Mouse (Mus musculus) midbrain, embryonic 13.5 days (tissue): Measurements from ENCODE around the gene Npas2. TPM values are rescaled to one million over a fixed set of nuclear protein-coding genes. Genes with fewer than 3 reads are reported as not detected.

Source experiments
- ATAC-seq: fragments of 200-750 bp; cut with Nextera tagmentation; 2 replicates; pipeline ENCODE4 v1.8.0; 2017; ENCODE audit warnings: mild to moderate bottlenecking, moderate TSS enrichment, moderate library complexity
- H3K27ac ChIP-seq: fragments of 300-500 bp; sonication (generic); 2 replicates; pipeline ENCODE4 v1.5.1; 2015; ENCODE audit warnings: inconsistent platforms, mild to moderate bottlenecking, moderate library complexity
- H3K27me3 ChIP-seq: fragments of 300-500 bp; sonication (generic); 2 replicates; pipeline ENCODE4 v1.6.1; 2015; ENCODE audit warnings: mild to moderate bottlenecking, inconsistent platforms
- H3K36me3 ChIP-seq: fragments of 300-500 bp; sonication (generic); 2 replicates; pipeline ENCODE4 v1.6.1; 2015; ENCODE audit warnings: mild to moderate bottlenecking, inconsistent platforms
- H3K4me1 ChIP-seq: fragments of 300-500 bp; sonication (generic); replicated peaks from 2 replicates; pipeline ENCODE4 v1.6.1; 2015; ENCODE audit warnings: inconsistent platforms
- H3K4me2 ChIP-seq: fragments of 300-500 bp; sonication (generic); replicated peaks from 2 replicates; pipeline ENCODE4 v1.6.1; 2015; ENCODE audit warnings: moderate library complexity, mild to moderate bottlenecking, inconsistent platforms
- H3K4me3 ChIP-seq: fragments of 300-500 bp; sonication (generic); replicated peaks from 2 replicates; pipeline ENCODE4 v1.5.1; 2015; ENCODE audit warnings: mild to moderate bottlenecking, inconsistent platforms
- H3K9ac ChIP-seq: fragments of 300-500 bp; sonication (generic); replicated peaks from 2 replicates; pipeline ENCODE4 v1.6.1; 2015; ENCODE audit warnings: mild to moderate bottlenecking, inconsistent platforms
- H3K9me3 ChIP-seq: fragments of 300-500 bp; sonication (generic); 2 replicates; pipeline ENCODE4 v1.6.1; 2016; ENCODE audit warnings: mild to moderate bottlenecking, inconsistent platforms
- WGBS: fragments of 180-500 bp; shearing (Covaris S2); methylation state at CpG from one replicate; pipeline ENCODE4 v1.1.7; 2015; 5-methylcytosine and 5-hydroxymethylcytosine counted together
- polyA plus RNA-seq: library from polyadenylated mRNA; unstranded; fragments of >200 nt; fragmentation: Nextera tagmentation; extraction: Ambion mirVana; gene quantifications from 2 replicates; pipeline ENCODE4 v1.2.1, GENCODE M21; 2015

Gene Npas2
- polyA plus RNA-seq, 1 experiment from 2014 or later: 0.46 TPM

GRCm38 (mm10) chr1:39230021-39230420, 36.5 kb downstream of the Npas2 start:
- H3K4me2 ChIP-seq: no peak overlapping the region
- H3K4me1 ChIP-seq: no peaks in the 10 kb centered on the region
- H3K27me3 ChIP-seq: no peaks in the 10 kb centered on the region
- no peak overlapping the region for H3K9ac ChIP-seq
- WGBS: 61% methylated on average over 3 of the region's 3 CpGs
- H3K4me3 ChIP-seq: no peak overlapping the region
- H3K27ac ChIP-seq: no peak overlapping the region
- H3K36me3 ChIP-seq: no peaks in the 10 kb centered on the region
- H3K9me3 ChIP-seq: no peaks in the 10 kb centered on the region
- ATAC-seq: no peak

DNA sequence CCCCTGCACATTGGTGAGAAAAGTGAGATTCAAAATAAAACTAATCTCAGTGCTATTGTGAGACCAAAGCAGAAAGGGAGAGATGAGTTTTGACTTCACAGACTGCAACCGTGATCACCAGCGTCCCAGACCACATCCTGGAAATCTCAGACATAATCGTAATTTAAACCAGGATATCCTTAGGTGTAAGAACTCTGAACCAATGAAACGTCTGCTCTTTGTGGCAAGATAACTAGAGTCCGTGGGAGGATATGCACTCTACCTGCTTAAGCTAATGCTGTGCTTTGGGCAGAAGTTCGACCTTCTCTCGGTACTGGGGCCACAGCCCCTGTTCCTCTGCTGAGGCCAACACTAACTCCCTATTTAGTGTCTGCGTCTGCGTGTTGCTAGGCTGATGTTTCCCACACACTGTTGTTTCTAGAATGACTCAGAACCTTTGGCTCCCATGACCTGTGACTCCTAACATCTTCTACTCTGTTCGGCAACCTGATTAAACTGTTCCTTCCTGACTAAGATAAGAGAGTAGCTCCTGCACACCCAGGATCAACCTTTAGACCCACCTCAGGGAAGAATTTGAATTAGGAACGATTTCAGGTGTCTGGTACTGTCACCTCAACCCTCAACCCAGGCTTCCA, 41.4 kb downstream of the Npas2 start:
- Histone ChIP-seq H3K4me3 (no peak overlapping the region), H3K36me3 (no peaks in the 10 kb centered on the region), H3K4me1 (no peaks in the 10 kb centered on the region), H3K4me2 (no peak overlapping the region), H3K9ac (no peak overlapping the region), H3K27me3 (no peaks in the 10 kb centered on the region), H3K9me3 (no peaks in the 10 kb centered on the region), H3K27ac (no peak overlapping the region)
- WGBS: 91% methylated on average over 11 of the region's 11 CpGs
- ATAC-seq: no peak

DNA sequence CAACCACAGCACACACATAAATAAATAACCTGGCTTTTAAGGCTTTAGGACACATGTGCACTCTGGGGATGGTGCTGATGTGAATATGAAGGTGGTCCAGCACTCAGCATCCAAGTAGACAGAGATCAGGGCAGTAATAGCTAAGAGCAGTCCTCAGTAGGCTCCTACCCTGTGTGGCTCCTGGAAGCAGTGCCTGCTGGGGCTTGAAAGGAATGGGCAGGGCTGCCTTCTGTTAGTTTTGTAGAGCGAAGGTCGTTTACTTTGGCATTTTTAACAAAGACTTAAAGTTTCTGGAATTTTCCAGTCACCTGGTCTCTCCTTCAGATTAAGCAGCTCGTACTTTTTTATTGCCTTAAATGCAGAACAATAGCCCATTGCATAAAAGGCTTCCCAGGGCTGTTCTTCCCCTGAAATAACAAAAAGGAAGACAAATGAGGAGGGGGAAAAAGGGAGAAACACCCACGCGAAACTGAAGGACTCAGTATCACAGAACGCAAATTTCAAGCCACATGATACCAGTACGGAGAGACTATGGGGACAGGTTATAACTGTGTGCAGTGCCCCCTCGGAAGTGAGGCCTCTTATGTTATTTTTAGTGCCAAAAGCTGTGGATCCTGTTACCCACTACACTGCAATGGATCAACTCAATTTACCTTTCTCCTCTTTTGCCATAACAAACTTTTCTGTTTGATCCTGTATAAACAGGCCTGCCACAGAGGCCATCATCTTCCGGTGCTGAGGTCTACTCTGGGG, 44.1 kb downstream of the Npas2 start:
- no peak for ATAC-seq
- H3K9me3 ChIP-seq: no peaks in the 10 kb centered on the region
- 69% methylated on average over 9 of the region's 9 CpGs for WGBS

GRCm38 (mm10) chr1:39240860-39241584, 47.5 kb downstream of the Npas2 start:
- WGBS: 92% methylated on average over 6 of the region's 6 CpGs
- Histone ChIP-seq H3K36me3 (no peaks in the 10 kb centered on the region), H3K4me2 (no peak overlapping the region), H3K27me3 (no peaks in the 10 kb centered on the region), H3K9me3 (no peaks in the 10 kb centered on the region), H3K4me3 (no peak overlapping the region), H3K9ac (no peak overlapping the region), H3K27ac (no peak overlapping the region), H3K4me1 (no peaks in the 10 kb centered on the region)
- no peak for ATAC-seq

More for the DNA sequence above, 44.1 kb downstream of the Npas2 start:
- Histone ChIP-seq H3K27ac (no peak overlapping the region), H3K4me3 (no peak overlapping the region), H3K36me3 (no peaks in the 10 kb centered on the region), H3K9ac (no peak overlapping the region), H3K27me3 (no peaks in the 10 kb centered on the region), H3K4me1 (no peaks in the 10 kb centered on the region), H3K4me2 (no peak overlapping the region)

DNA sequence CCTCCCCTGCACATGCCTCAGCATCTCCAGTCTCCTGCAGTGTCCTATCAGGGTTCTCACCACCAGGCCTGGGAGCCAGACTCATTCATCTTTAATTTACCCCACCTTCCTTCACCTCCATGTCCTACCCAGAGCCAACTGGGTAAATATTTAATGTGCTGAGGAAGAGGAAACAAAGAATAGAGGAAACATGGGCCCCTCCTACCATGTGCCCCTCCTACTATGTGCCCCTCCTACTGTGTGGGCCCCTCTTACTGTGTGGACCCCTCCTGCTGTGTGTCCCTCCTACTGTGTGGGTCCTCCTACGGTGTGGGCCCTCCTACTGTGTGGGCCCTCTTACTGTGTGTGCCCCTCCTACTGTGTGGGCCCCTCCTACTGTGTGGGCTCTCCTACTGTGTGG, 51.2 kb downstream of the Npas2 start:
- H3K4me2 ChIP-seq: no peak overlapping the region
- H3K27ac ChIP-seq: no peak overlapping the region
- H3K9me3 ChIP-seq: no peaks in the 10 kb centered on the region
- 28% methylated on average over 1 of the region's 1 CpGs for WGBS
- no peaks in the 10 kb centered on the region for H3K4me1 ChIP-seq
- no peaks in the 10 kb centered on the region for H3K36me3 ChIP-seq
- no peak overlapping the region for H3K4me3 ChIP-seq
- H3K27me3 ChIP-seq: no peaks in the 10 kb centered on the region
- no peak for ATAC-seq
- H3K9ac ChIP-seq: no peak overlapping the region

DNA sequence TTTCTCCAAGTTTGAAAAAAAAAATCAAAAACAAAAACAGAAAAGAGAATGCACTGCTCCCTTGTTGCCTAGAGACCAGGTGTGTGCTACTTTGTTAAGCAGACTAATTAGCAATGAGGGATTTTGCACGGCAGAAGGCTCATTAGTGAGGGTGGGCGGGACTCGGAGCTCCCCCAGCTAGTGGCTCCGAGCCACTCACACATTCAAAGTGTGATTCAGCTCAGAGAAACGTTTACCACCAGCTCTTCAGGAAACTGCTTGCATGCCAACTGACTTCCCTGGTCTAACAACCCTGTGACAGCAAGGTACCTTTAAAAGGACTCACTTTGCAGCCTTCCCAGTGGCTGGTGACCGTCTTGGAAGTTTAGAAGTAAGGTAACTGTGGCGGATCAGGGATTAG, 58.1 kb downstream of the Npas2 start:
- WGBS: 41% methylated on average over 7 of the region's 7 CpGs
- H3K36me3 ChIP-seq: no peaks in the 10 kb centered on the region
- peaks cover 6% of the 10 kb centered on the region for H3K4me1 ChIP-seq
- no peak overlapping the region for H3K27ac ChIP-seq
- no peaks in the 10 kb centered on the region for H3K9me3 ChIP-seq
- no peak overlapping the region for H3K4me2 ChIP-seq
- H3K27me3 ChIP-seq: no peaks in the 10 kb centered on the region
- H3K9ac ChIP-seq: no peak overlapping the region
- H3K4me3 ChIP-seq: no peak overlapping the region
- no peak for ATAC-seq

DNA sequence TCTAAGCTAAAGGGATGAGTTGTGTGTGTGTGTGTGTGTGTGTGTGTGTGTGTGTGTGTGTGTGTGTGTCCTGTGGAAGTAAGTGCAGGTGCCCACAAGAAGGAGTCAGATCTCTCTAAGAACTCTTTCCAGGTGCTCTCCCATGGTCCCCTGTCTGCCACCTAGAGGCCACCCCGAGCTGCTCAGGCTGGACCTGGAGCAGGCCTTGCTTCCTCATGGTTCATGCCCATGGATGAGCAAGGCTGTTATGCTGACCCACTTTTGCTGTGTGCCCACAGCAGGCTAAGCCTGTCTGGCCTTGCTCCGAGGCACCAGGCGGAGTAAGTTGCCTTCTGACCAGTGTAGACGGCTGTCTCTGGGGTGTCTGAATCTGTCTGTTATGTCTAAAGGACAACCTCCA, 60.2 kb downstream of the Npas2 start:
- ATAC-seq: no peak
- H3K27me3 ChIP-seq: no peaks in the 10 kb centered on the region
- H3K9me3 ChIP-seq: 0 out of 2 replicates have a peak, but pooled peaks cover 4% of the 10 kb centered on the region
- no peak overlapping the region for H3K27ac ChIP-seq
- 87% methylated on average over 4 of the region's 4 CpGs for WGBS
- H3K4me1 ChIP-seq: peaks cover 6% of the 10 kb centered on the region
- H3K9ac ChIP-seq: no peak overlapping the region
- no peak overlapping the region for H3K4me3 ChIP-seq
- H3K4me2 ChIP-seq: no peak overlapping the region
- no peaks in the 10 kb centered on the region for H3K36me3 ChIP-seq

- 91% methylated on average over 9 of the region's 9 CpGs for WGBS
- H3K4me2 ChIP-seq: no peak overlapping the region
- no peak for ATAC-seq
Observed at GRCm38 (mm10) chr1:39256051-39256450, 62.5 kb downstream of the Npas2 start.

DNA sequence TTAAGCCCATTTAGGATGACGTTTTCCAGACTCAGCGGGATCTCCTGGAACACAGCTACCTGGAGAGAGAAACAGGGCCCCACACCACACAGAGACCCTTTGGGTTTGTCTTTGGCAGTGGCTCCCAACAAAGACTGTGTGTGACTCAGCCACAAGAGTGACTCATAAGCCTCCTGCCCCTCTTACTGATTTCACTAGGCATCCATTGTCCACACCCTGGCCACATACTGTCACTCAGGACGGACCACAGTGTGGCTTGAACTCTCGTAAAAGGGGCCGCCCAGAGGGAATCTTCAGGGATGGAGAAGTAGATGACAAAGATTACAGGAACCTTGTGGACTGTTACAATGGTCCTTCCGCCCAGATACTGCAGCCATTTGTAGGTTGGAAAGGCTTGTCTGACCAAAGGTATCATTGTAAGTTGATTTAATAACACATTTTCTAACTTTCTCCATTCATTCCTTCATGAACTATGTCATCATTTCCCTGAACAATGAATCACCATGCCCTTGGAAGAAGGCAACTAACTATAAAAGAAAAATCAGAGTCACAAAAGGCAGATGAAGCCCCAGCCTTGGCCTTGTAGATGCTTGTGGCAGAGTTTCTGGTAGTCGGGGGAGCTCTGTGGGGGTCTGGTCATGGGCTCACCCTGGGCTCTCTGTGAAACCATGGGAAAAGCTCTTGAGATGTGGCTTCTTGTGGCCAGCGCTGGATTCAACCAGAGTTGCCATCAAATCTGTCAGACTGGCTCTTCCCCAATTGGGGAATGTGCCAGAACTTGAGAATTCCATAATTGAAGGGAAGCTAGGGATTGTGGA, 63.2 kb downstream of the Npas2 start:
- Histone ChIP-seq H3K9me3 (0 out of 2 replicates have a peak, but pooled peaks cover 8% of the 10 kb centered on the region), H3K27me3 (no peaks in the 10 kb centered on the region), H3K4me1 (peaks cover 4% of the 10 kb centered on the region), H3K4me3 (no peak overlapping the region), H3K27ac (no peak overlapping the region), H3K9ac (no peak overlapping the region), H3K36me3 (no peaks in the 10 kb centered on the region), H3K4me2 (no peak overlapping the region)
- no peak for ATAC-seq
- 82% methylated on average over 8 of the region's 8 CpGs for WGBS

More at GRCm38 (mm10) chr1:39256051-39256450, 62.5 kb downstream of the Npas2 start:
- Histone ChIP-seq H3K27me3 (no peaks in the 10 kb centered on the region), H3K4me1 (peaks cover 6% of the 10 kb centered on the region), H3K9me3 (0 out of 2 replicates have a peak, but pooled peaks cover 8% of the 10 kb centered on the region), H3K27ac (no peak overlapping the region), H3K4me3 (no peak overlapping the region), H3K36me3 (no peaks in the 10 kb centered on the region), H3K9ac (no peak overlapping the region)

DNA sequence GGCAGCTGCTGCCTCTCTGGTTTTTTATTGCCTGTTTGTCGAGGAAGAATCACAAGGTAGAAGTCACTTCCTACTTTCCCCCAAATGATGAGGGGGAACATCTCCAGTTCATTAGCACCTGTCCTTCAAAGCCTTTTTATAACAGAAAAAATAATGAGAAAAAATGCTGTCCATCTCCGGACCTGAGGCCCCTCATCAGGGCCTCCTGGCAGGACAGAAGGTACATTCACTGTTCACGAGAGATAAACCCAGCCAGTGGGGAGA, 63.7 kb downstream of the Npas2 start:
- 87% methylated on average over 3 of the region's 3 CpGs for WGBS
- no peaks in the 10 kb centered on the region for H3K4me1 ChIP-seq
- 0 out of 2 replicates have a peak, but pooled peaks cover 8% of the 10 kb centered on the region for H3K9me3 ChIP-seq
- no peak overlapping the region for H3K9ac ChIP-seq
- no peak overlapping the region for H3K27ac ChIP-seq
- H3K4me2 ChIP-seq: no peak overlapping the region
- ATAC-seq: no peak
- no peaks in the 10 kb centered on the region for H3K36me3 ChIP-seq
- no peaks in the 10 kb centered on the region for H3K27me3 ChIP-seq
- H3K4me3 ChIP-seq: no peak overlapping the region

GRCm38 (mm10) chr1:39259668-39260067, 66.1 kb downstream of the Npas2 start:
- 71% methylated on average over 3 of the region's 3 CpGs for WGBS
- Histone ChIP-seq H3K4me3 (no peak overlapping the region), H3K4me2 (no peak overlapping the region), H3K4me1 (no peaks in the 10 kb centered on the region), H3K36me3 (no peaks in the 10 kb centered on the region), H3K27ac (no peak overlapping the region), H3K9ac (no peak overlapping the region), H3K27me3 (no peaks in the 10 kb centered on the region), H3K9me3 (0 out of 2 replicates have a peak, but pooled peaks cover 8% of the 10 kb centered on the region)
- no peak for ATAC-seq
